Mouse (Mus musculus) CD4-positive, CD25-positive, alpha-beta regulatory T cell, adult 2 months (primary cell): ENCODE data around the gene Irf1.
A peak's percentile ranks its signal among the peaks of the same experiment; 100 is the strongest.

ENCODE experiments used
- DNase-seq: peaks from one replicate; pipeline ENCODE4 v3.0.0-alpha.2; 2012; ENCODE audit warnings: low read depth, low spot score

Irf1 gene

DNA sequence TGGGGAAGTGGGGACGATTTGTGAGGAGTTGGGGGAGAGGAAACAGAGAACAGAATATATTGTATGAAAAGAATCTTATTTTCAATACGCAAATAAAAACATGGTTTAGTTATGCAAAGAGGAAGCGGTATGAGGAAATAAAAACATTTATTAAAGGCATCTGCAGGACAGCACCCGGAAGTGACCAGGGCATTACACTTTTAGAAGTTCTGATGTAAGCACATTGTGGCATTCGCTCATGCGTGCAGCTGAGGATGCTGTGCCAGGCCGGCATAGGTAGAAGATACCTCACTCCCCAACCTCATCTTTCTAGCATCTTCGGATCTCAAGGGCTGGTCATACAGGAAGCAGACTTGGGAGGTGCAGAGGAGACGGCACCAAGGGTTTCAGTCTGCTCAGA lies 13.5 kb downstream of the Irf1 start:
- DNase-seq, result no peak

DNA sequence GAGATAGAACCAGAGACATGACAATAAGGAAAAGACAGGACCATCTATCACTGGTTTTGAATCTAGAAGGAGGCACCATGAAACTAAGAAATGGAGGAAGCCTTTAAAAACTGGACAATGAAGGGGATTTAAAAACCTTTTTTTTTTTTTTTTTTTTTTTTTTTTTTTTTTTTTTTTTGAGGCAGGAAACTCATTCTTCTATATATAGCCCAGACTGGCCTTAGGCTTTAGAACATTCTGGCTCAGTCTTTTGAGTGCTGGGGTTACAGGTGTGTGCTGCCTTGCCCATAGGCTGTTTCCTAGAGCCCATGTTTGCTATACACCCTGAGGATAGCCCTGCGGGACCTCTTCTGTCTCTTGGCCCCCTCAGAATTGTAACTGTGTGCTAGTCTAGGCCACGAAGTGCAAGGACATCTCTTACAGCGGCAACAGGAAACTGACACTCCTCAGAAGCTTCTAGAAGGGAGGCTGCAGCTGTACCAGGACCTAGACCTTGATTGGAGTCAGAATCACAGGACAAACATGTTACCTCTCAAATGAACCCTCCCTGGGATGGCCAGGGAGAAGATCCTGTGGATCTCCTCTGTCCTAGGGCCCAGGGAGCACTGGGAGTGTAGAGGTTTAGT lies 15.6 kb downstream of the Irf1 start:
- peak; percentile 69 for DNase-seq

DNA sequence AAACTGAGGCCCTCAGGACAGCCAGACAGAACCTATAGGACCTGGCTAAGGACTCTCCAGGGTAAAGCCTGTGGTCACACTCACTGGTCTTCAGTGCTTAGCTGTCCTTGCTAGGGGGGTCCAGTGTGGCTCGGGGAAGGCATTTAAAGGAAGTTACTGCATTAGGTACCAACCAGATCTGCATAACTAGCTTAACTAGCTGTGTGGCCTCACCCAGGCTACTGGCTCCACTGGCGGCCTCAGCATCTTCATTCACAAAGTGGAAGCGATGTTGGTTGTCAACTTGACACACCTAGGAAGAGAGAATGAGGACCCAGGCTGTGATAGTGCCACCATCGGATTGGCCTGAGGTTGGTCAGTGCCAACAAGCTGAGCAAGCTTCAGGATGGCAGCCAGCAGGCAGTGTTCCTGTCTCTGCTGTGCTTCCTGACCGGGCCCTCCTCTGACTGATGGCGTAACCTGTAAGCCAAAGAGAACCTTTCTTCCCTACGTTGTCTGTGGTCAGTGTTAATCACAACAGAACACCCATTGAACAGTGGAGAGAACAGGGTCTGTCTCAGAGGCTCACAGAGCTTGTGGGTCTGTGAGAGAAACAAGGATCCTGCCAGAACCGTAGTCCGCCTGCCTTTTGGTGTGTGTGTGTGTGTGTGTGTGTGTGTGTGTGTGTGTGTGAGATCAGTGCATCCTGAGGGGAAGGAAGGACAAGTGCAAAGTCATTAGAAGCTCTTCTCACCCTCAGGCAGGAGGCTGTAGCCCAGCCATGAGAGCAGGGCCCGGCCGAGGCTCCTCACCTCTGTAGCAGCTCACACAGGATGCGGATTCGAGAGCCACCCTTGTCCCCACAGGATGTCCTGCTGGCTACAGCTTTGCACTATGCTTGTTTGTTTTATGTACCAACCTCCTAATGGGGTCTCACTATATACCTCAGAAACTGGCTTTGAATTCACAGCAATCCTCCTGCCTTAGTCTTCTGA lies 16.5 kb downstream of the Irf1 start:
- peak; percentile 50 for DNase-seq

DNA sequence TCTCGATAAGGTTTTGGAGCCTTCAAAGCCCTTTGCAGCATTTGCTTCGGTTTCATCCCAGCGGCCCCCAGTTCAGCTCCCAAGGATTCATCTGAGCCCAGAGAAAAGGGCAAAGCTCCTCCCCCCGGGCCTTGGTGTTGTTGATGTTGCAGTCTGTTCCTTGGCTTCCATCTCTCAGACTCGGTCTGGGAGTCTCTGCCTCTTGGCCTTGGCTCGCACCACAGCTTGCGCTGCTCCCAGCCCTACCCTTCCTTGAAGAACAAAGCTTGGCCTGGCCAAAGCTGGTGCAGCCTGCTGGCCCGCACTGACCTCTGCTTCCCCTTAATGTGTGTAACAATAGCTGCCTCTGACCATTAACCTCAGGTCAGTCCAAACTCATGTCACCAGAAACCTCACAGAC lies 18.4 kb downstream of the Irf1 start:
- no peak for DNase-seq

DNA sequence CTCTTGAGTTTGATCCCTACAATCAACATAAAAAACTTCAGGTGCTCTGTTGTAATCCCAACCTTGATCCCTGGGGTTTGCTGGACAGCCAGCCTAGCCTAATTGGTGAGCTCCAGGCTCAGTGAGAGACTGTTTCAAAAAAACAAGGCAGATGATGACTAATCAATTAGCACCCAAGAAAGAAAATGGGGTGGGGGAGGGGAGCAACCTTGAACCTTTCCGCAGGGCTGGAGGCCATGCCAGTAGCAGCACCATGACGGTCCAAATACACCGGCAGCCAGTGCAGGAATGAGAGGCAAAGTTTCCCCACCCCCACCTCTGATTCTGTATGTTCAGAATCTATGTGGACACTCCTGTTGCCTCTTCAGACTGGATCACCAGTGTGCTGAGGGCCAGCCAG lies 19.5 kb downstream of the Irf1 start:
- no peak for DNase-seq

DNA sequence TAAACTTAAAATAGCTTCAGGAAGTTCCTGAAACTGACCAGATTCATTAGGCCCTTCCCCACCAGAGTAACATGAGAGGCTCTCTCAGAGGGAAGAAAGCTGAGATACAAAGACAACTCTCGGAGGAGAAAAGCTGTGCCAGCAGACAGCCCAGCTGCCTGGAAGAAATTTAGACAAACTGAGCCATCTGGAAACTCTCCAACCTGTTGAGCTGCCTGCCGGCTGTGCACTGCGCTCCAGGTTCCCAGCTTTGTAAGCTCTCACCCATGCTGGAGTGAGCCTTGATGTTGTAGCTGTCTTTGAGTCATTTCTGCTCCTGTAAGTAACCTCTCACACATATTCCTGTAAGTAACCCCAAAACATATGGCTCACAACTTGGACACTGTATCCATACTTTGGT lies 23.2 kb downstream of the Irf1 start:
- no peak for DNase-seq

DNA sequence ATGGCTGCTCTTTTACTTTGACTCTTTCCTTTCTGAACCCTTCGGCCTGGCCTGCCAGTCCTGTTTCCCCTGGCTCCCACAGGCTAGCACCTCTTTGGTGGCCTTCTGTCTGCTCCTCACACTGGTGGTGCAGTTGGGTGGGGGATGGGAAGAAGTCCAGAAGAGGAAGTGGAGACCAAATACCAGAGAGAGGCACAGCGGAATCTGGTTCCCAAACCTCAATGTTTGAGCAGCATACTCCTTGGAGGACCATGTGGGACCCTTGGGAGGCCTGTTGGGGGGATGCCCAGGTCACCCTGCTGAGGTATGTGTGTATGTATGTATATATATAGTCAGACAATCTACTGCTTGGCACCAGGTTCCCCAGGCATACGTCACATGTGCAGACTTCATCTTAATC lies 24.2 kb downstream of the Irf1 start:
- DNase-seq, result peak; percentile 14

DNA sequence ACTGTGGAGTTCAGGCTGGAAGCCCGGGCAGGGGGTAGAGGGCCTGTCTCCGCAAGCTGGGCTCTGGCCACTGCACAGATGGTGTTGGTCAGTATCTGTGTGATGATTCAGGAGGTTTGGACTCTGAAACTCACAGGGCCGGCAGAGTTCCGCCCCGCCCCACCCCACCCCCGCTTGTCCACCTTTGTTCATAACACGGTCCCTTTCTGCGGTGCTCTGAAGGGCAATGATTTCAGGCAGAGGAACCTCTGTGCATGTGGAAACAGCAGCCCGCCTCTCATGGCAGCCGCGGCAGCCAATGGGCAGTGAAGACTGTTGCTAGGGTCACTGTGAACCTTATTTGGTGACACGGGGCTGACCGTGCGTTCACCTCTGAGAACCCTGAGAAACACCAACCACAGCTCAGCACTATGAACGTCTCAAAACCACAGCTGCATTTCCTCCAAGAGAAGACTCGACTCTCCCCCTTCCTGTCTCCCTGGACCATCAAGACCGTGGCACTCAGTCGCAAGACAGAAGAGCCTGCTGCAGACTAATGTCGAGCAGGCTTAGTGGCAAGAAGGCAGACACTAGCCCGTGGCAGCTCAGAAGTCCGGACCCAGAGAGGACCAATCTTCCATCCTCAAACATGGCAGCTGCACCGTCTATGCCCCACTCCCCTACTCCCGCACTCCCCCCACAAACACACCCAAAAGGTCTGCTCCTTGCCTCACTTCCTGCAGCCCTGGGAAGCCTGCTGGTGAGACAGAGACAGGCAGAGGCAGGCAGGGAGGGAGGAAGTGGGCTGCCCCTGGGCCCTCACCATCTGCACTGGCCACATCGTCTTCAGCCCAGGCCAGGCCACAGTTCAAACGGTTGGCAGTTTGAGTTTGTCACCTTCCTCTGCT lies 25.1 kb downstream of the Irf1 start:
- peak; percentile 79 for DNase-seq

DNA sequence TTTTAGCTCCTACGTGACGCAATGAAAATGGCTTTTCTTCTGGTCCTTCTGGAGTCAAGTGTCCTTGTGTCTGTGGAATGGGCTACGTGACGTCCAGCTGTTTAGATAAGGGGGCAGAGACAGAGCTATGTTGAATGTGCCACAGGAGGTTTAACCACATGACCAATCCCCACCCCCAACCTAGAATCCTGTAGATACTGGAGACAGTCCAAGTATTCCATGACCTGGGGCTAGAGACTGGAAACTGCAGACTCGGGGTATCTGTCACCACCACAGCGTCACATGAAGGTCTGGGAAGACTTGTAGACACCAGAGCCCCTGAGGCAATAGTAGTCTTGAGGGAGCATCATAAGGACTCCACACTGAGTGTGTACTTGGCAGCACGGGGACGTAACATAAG lies 26.0 kb downstream of the Irf1 start:
- peak; percentile 13 for DNase-seq

DNA sequence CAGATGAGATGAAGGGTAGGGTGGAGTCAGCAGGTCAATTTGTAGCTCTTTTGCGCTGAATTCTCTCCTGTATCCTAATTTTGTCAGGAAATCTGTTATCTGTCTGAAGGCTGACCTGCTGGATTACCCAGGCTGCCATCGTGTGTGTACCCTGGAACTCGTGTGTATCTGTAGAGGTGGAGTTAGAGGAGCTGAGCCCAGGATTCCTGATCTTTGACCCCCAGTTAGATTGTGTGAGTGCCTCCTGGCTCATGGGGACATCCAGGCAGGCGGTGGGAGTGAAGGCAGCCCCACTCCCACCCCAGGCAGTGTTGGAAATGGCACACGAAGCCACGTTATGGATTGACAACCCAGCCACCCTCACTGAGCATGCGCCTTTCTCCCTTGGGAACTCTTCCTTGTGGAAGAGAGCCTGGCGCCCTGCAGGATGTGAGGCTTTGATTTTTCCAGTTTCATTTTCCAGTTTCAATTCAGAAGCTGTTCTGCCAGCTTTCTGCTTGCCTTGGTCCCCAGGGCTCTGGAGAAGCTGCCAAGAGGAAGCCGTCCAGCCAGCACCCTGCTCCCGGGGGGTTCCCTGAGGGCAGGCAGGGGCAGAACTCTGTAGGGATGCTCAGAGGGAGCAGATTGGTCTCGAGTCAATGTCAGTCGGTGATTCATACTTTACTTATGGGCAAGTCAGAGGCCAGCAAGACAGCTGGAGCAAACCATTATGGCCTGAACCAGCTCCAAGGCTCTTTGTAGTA lies 26.8 kb downstream of the Irf1 start:
- no peak for DNase-seq

DNA sequence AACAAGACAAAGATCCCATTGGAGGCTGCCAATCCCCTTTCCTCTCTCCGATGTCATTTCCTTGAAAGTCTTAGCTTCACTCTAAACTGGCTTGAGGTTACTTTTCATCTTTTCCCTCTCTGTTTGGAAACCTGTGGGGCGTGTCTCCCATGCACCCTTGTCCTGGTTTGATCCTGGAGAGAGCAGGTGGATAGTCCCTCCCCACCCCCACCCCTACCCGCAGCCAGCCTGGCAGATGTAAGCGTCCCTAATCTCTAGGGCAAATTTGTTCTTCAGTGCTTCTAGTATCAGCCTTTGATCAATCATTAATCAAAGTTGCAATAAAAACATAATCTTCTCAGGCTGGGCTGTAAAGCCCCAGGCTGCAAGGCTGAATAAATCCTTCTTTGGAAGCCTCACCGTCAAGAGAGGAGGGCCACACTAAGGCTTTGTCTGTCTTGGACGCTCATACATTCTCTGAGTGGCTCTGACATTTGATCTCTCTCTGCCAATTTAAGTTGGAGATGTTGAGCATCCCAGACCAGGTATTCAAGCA lies 27.6 kb downstream of the Irf1 start:
- DNase-seq, result no peak

DNA sequence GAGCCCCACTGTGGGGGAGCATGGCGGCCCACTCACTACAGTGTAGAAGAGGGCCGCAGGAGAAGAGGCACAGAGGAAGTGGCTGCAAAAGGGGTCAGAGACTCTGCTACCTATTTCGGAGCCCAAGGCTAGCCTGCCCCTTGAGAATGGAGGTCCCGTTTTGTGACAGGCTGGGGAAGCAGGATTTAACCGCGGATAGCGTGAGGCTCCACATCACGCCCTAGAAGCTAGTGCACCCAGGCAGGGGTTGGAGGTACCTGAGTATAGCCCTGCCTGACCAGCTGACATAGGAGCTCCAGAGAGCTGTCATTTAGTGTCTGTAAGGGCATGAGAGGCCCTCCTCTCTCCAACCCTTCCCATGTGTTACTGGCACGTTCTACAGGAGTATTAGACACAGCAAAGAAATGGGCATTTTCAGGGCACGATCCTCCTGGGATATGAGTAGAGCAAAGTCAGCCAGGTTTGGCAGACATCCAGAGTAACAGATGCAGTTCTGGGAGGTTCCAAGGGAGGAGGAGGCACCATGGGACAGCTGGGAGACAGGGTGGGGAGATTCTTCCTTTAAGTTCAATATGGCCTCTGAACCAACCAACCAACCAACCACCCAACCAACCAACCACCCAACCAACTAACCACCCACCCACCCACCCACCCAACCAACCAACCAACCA lies 28.4 kb downstream of the Irf1 start:
- DNase-seq, result no peak

DNA sequence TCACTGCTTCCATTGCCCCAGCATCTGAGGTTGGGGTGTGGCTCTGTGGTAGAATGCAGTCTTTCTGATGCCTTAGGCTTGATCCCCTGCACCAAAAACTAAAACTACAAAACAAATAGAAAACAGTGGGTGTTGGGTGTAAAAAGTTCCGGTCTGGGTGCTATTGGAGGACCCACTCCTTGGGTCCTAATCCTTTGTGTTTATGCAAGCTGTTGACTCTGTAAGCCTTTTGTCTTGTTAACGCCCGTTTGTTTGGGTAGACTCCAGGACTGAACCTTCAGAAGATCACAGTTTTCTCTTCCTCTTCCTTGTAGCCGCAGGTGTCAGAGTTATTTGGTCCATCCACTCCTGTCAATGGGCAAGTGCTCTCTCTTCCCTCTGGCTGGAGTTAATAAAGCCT lies 30.2 kb downstream of the Irf1 start:
- DNase-seq, result no peak

DNA sequence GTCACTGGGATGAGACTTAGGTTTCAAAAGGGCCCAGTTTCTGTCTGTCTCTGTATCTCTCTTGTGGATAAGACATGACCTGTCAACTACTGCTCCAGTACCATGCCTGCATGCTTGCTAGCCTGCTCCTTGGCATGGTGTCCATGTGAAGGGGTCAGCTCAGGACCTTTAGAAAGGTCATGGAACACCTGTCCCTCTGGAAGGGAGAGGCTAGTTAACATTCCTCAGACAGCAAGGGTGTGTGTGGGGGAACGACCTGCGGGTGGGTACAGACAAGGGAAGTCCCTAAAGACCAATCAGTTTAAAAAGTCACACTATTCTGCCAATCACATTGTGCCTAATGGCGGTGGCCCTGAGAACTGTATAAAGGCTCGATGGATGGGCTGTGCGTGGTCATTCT lies 31.2 kb downstream of the Irf1 start:
- DNase-seq, result no peak

DNA sequence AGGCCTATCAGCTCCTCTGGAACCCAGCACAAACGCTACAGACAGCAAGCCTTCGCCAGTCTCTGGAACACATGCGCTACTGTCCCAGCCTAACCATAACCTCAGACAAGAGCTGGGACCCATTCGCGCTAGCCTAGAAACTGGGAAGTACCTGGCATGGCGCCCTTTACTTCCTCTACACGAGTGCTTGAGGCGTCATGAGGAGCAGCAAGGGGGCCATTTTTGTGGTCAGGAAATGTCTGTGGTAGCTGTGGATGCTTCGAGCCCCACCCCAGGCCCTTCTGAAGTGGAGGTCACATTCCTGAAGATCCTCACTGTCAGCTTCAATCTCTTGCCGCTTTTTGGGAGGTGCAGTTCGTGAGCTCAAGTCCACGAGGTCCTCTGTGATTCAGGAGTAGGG lies 33.3 kb downstream of the Irf1 start:
- peak; percentile 57 for DNase-seq

DNA sequence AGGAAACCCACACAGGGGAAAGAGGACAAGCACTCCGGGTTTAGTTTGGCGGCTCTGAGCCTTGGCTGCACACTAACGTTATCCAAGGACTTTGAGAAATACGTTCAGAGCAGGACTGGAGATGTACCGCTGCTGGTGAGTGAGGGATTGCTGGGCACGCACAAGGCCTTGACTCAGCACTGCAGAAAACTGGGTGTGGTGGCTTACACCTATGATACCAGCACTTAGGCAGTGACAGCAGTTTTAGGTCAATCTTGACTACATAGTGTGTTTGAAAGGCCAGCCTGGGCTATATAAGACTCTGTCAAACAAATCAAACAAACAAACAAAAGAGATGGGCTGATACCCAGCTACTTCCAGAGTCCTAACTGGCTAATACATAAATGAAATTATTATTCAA lies 33.7 kb downstream of the Irf1 start:
- peak; percentile 27 for DNase-seq

DNA sequence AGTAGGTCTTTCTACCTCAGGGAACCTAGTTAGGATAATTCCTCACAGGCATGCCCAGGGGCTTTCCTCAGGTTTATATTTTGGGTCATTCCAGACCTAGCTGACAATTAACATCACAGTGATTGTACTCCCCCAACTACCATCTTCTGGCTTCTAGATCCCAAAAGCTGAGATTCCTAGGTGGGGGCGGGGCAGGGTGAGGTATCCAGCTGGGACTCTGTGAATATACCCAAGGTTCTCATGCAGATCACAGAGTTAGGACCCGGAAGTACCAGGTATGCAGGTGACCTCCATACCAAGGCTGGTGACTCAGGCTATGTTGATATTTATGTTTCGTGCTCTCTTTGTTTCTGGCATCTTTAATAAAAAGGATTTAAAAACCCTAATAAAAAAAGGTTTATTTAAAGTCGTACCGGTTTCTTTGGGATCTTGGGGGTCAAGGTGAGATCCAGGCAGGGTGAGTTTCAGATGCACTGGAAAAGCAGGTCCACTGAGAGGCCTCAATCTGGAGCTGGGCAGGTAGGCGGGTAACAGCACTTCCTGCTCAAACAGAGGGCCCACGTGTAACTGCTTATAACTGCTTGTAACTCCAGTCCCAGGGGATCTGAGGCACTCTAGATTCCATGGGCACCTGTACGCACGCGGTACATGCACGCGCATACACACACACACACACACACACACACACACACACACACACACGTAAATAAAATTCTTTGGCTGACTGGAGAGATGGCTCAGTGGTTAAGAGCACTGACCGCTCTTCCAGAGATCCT lies 34.9 kb downstream of the Irf1 start:
- no peak for DNase-seq

DNA sequence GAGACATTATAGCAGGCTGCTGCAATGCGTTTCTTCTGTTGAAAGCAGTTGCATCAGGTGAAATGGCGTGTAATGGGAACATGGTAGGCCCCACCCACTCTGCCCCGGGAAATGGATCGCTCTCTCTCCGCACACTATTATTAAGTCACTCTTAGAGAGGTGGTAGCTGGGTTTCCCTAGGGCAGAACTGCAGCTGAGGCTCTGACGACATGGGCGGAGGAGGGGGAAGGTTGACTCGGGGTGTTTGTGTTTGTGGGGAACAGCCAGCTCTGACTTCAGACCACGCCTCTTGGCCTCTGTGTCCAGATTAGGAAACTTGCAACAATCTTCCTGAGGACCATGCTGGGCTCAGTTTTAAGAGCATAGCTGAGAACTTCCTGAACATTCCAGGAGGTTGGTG lies 36.0 kb downstream of the Irf1 start:
- DNase-seq, result no peak

DNA sequence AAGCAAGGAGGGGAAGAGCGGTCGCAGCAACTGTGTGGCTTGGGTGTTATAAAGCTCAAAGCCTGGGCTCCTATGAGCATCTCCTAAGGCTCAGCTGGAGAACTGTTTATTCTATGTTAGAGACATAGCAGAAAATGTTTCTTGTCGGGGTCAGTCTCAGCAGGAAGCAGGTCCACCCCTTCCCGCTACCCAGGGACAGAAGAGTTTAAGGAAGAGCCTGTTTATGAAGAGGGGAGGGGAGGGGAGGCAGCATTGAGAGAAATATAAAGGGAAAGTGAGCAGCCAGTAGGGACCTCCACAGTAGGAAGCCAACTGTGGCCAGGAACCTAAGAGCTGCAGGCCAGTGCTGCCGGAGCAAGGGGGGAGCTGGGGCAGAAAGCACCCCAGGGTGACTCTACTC lies 39.5 kb downstream of the Irf1 start:
- DNase-seq, result no peak

DNA sequence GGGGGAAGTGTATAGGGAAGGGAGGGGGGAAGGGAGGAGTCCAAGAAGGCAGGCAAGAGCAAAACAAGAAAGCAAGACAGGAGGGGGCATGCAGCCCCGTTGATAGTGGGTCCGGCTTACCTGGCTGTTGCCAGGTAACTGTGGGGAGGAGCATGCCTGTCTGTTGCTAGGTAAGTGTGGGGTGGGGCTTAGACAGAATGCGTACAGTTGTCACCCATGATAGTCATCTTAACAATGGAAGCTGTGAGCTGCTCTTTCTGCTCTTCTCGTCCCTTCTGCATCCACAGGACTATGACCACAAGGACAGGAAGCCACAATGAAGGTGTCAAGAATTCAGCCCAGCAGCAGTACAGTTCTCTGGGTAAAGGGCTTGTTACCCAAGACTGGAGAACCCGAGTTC lies 40.3 kb downstream of the Irf1 start:
- DNase-seq, result no peak
